Mouse (Mus musculus): ENCODE measurements at regions not wholly inside any gene's neighbourhood (a gene's known extent, or its start where the extent isn't known, plus 50 kb on each side); places are given as distances from the start of the nearest gene placed in this dataset.

DNA sequence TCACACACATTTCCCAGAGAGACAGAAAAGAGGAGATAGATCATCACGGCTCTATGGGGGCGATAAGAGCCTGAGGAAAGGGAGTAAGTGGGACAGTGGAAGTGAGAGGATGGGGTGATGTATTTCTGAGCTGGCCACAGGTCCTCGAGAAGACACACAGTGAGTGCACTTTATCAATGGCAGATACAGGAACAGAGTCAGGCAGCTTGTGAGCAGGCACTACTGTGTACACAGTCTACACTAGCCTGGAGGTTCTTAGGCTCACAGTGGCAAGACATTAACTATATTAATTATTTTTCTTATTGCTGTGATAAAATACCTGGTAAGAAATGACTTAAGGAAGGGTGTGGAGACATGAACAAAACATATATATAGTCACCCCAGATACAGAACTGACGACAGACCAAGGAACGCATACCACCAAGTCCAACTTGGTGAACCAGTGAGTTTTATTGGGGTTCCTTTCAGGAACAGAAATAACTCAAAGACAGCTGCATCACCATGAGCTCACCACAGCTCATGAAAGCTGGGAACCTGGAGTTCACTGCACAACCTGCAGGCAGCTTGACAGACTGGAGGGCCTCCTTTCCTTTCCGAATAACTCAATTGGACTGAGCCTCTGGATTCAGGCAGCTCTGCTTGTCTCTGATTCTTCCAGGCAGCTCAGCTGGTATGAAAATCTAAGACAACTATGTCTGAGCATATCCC lies 51.5 kb upstream of the Slc9a9 start:
- Histone ChIP-seq H3K4me1 (ENCODE audit: control insufficient read depth, insufficient read depth, low read length) (no peaks in the 10 kb centered on the region), H3K4me3 (ENCODE audit: insufficient read depth, low read length) (no peak overlapping the region), H3K27ac (ENCODE audit: insufficient read depth, low read length) (no peak overlapping the region)
- TF ChIP-seq POLR2A (IDR thresholded peaks at IDR 0.05; ENCODE audit: extremely low read depth, insufficient read depth, low read length) = no peak
- no peak for TF ChIP-seq CTCF (IDR thresholded peaks at IDR 0.05; ENCODE audit: extremely low read depth, insufficient read depth, low read length)

Measured in cortical plate, adult 2 months (tissue).